Mouse (Mus musculus) G1E-ER4 (cell line): ENCODE results near the gene Sim2. TPM values are rescaled to one million over a fixed set of nuclear protein-coding genes. Genes with fewer than 3 reads are reported as not detected.

ENCODE experiments used
- GATA1 ChIP-seq: IDR thresholded peaks from one replicate; pipeline ENCODE4 v1.8.0; 2012; ENCODE audit warnings: low read length, inconsistent platforms
- polyA plus RNA-seq: library from polyadenylated mRNA; stranded (reverse); fragments of >175 nt; gene quantifications from 2 replicates; pipeline ENCODE4 v1.2.3, GENCODE M21; 2012

The Sim2 gene
- polyA plus RNA-seq, 1 experiment: not detected

GRCm38 (mm10) chr16:94086701-94087569 lies 2.2 kb downstream of the Sim2 start:
- no peak for TF ChIP-seq GATA1

GRCm38 (mm10) chr16:94087570-94088225 lies 3.0 kb downstream of the Sim2 start:
- TF ChIP-seq GATA1: no peak

- TF ChIP-seq GATA1: no peak
Observed at GRCm38 (mm10) chr16:94088226-94088748, 3.6 kb downstream of the Sim2 start.

- TF ChIP-seq GATA1: no peak
Observed at GRCm38 (mm10) chr16:94088819-94089692, 4.3 kb downstream of the Sim2 start.

- no peak for TF ChIP-seq GATA1
Observed at GRCm38 (mm10) chr16:94092511-94093150, 7.9 kb downstream of the Sim2 start.

GRCm38 (mm10) chr16:94093151-94093863 lies 8.6 kb downstream of the Sim2 start:
- no peak for TF ChIP-seq GATA1

- TF ChIP-seq GATA1: no peak
Observed at GRCm38 (mm10) chr16:94094251-94095108, 9.7 kb downstream of the Sim2 start.

- TF ChIP-seq GATA1: no peak
Observed at GRCm38 (mm10) chr16:94095109-94095822, 10.5 kb downstream of the Sim2 start.

- no peak for TF ChIP-seq GATA1
Observed at GRCm38 (mm10) chr16:94096479-94096878, 11.7 kb downstream of the Sim2 start.

GRCm38 (mm10) chr16:94097724-94098455 lies 13.2 kb downstream of the Sim2 start:
- no peak for TF ChIP-seq GATA1

- no peak for TF ChIP-seq GATA1
Observed at GRCm38 (mm10) chr16:94113160-94113559, 28.4 kb downstream of the Sim2 start.

GRCm38 (mm10) chr16:94114693-94115092 lies 30.0 kb downstream of the Sim2 start:
- TF ChIP-seq GATA1: no peak
